Mouse (Mus musculus) ES-Bruce4 (cell line): ENCODE data around the gene Tnpo3.

Source experiments
- CTCF ChIP-seq: IDR thresholded peaks from one replicate; pipeline ENCODE4 v1.8.1; 2011; ENCODE audit warnings: low read depth, low read length
- EP300 ChIP-seq: IDR thresholded peaks from 2 replicates; pipeline ENCODE4 v1.6.1; 2011; ENCODE audit warnings: low read depth, low read length; ENCODE audit not compliant: insufficient read depth

GRCm38 (mm10) chr6:29496270-29496669 is 113.4 kb downstream of the Tnpo3 start:
- no peak for TF ChIP-seq CTCF
- TF ChIP-seq EP300, result no peak
